Mouse (Mus musculus) embryonic fibroblast, embryonic 13.5 days (primary cell): ENCODE results near the gene Paqr3. TPM values are rescaled to one million over a fixed set of nuclear protein-coding genes. Genes with fewer than 3 reads are reported as not detected.

Experiments
- H3K27ac ChIP-seq: 2 replicates; pipeline ENCODE4 v1.5.1; 2012; ENCODE audit warnings: low read length, control low read depth, inconsistent platforms; ENCODE audit not compliant: insufficient read depth
- H3K4me1 ChIP-seq: 2 replicates; pipeline ENCODE4 v1.6.1; 2011; ENCODE audit warnings: low read length; ENCODE audit not compliant: control insufficient read depth, insufficient read depth
- H3K4me3 ChIP-seq: 2 replicates; pipeline ENCODE4 v1.5.1; 2011; ENCODE audit warnings: mild to moderate bottlenecking, control low read depth, low read length; ENCODE audit not compliant: insufficient read depth
- CTCF ChIP-seq: IDR thresholded peaks from 2 replicates; pipeline ENCODE4 v1.5.1; 2011; ENCODE audit warnings: mild to moderate bottlenecking, control low read depth, low read length, moderate library complexity, borderline replicate concordance; ENCODE audit not compliant: insufficient read depth
- POLR2A ChIP-seq: IDR thresholded peaks from 2 replicates; pipeline ENCODE4 v1.6.1; 2011; ENCODE audit warnings: low read depth, mild to moderate bottlenecking, control low read depth, low read length, moderate library complexity
- polyA plus RNA-seq: library from polyadenylated mRNA; stranded (reverse); fragments of >200 nt; gene quantifications from 2 replicates; pipeline ENCODE4 v1.2.4, GENCODE M21; 2011; ENCODE audit warnings: low read depth; ENCODE audit not compliant: missing spikeins, insufficient read length

The Paqr3 gene
- polyA plus RNA-seq, 1 experiment: 13.5 TPM

- Histone ChIP-seq H3K4me3 (no peak overlapping the region), H3K27ac (no peak overlapping the region), H3K4me1 (no peaks in the 10 kb centered on the region)
- TF ChIP-seq CTCF (no peak), POLR2A (no peak)
Observed at GRCm38 (mm10) chr5:97062041-97062440, 49.4 kb downstream of the Paqr3 start.

GRCm38 (mm10) chr5:97060864-97061263 lies 50.5 kb downstream of the Paqr3 start:
- TF ChIP-seq CTCF (no peak), POLR2A (no peak)
- Histone ChIP-seq H3K27ac (no peak overlapping the region), H3K4me3 (no peak overlapping the region), H3K4me1 (no peaks in the 10 kb centered on the region)

- TF ChIP-seq POLR2A (no peak), CTCF (no peak)
- Histone ChIP-seq H3K4me3 (no peak overlapping the region), H3K4me1 (no peaks in the 10 kb centered on the region), H3K27ac (no peak overlapping the region)
Observed at GRCm38 (mm10) chr5:97056791-97057450, 54.5 kb downstream of the Paqr3 start.

GRCm38 (mm10) chr5:97056359-97056758 lies 55.0 kb downstream of the Paqr3 start:
- no peak for TF ChIP-seq CTCF
- TF ChIP-seq POLR2A: no peak
- Histone ChIP-seq H3K27ac (no peak overlapping the region), H3K4me3 (no peak overlapping the region), H3K4me1 (no peaks in the 10 kb centered on the region)

GRCm38 (mm10) chr5:97055511-97056068 lies 55.8 kb downstream of the Paqr3 start:
- no peaks in the 10 kb centered on the region for H3K4me1 ChIP-seq
- no peak overlapping the region for H3K4me3 ChIP-seq
- TF ChIP-seq POLR2A (no peak), CTCF (no peak)

GRCm38 (mm10) chr5:97054801-97055200 lies 56.6 kb downstream of the Paqr3 start:
- TF ChIP-seq CTCF (no peak), POLR2A (no peak)
- Histone ChIP-seq H3K4me1 (no peaks in the 10 kb centered on the region), H3K4me3 (no peak overlapping the region), H3K27ac (no peak overlapping the region)

More at GRCm38 (mm10) chr5:97055511-97056068, 55.8 kb downstream of the Paqr3 start:
- H3K27ac ChIP-seq: no peak overlapping the region

- TF ChIP-seq CTCF (no peak), POLR2A (no peak)
- Histone ChIP-seq H3K4me3 (no peak overlapping the region), H3K27ac (no peak overlapping the region), H3K4me1 (no peaks in the 10 kb centered on the region)
Observed at GRCm38 (mm10) chr5:97054166-97054565, 57.2 kb downstream of the Paqr3 start.

- TF ChIP-seq POLR2A (no peak), CTCF (no peak)
Observed at GRCm38 (mm10) chr5:97048905-97049304, 62.5 kb downstream of the Paqr3 start.

GRCm38 (mm10) chr5:97046680-97047079 lies 64.7 kb downstream of the Paqr3 start:
- TF ChIP-seq CTCF (no peak), POLR2A (no peak)
- Histone ChIP-seq H3K4me1 (no peaks in the 10 kb centered on the region), H3K4me3 (no peak overlapping the region), H3K27ac (no peak overlapping the region)

More at GRCm38 (mm10) chr5:97048905-97049304, 62.5 kb downstream of the Paqr3 start:
- H3K4me3 ChIP-seq: no peak overlapping the region
- H3K4me1 ChIP-seq: no peaks in the 10 kb centered on the region
- H3K27ac ChIP-seq: no peak overlapping the region

- Histone ChIP-seq H3K4me3 (no peak overlapping the region), H3K27ac (no peak overlapping the region), H3K4me1 (no peaks in the 10 kb centered on the region)
- no peak for TF ChIP-seq CTCF
- no peak for TF ChIP-seq POLR2A
Observed at GRCm38 (mm10) chr5:97045260-97045659, 66.1 kb downstream of the Paqr3 start.

Other genes starting within 250 kb of the Paqr3 start
- gene Bmp2k, start 113.9 kb downstream of the Paqr3 start, polyA plus RNA-seq: 13.5 and 13.6 TPM in 2 replicates